Mouse (Mus musculus) thymus, adult 2 months (tissue): ENCODE data around the gene A930018P22Rik.

Source experiments
- CTCF ChIP-seq: fragments of 200-500 bp; IDR thresholded peaks from 2 replicates; pipeline ENCODE4 v1.5.1; 2012; ENCODE audit warnings: mild to moderate bottlenecking, control low read depth, low read length, moderate library complexity, borderline replicate concordance; ENCODE audit not compliant: control insufficient read depth, poor library complexity, insufficient read depth; ENCODE audit errors: extremely low read depth
- POLR2A ChIP-seq: fragments of 200-500 bp; IDR thresholded peaks from 2 replicates; pipeline ENCODE4 v1.6.1; 2012; ENCODE audit warnings: mild to moderate bottlenecking, low read length, control low read depth, moderate library complexity; ENCODE audit not compliant: control insufficient read depth, poor library complexity, insufficient read depth; ENCODE audit errors: extremely low read depth

DNA sequence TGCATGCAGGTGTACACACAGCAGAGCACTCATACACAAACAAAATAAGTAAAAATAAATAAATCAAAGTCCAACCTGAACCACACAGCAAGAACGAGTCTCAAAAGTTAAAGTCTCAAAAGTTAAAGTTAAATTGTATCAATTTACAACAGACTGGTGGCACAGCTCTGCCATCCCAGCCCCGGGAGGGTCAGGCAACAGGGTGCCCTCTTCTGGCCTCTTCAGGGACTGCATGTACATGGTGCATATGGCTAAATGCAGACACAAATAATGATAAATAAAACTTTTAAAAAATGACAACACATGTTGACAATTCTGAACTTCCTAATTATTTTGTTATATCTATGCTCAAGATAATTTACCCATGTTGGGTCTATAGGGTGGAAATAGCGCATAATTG lies 8.4 kb downstream of the A930018P22Rik start:
- no peak for TF ChIP-seq POLR2A
- TF ChIP-seq CTCF: peak; percentile 65; the same call in 1 of the 2 replicates
